Mouse (Mus musculus) embryonic fibroblast, embryonic 13.5 days (primary cell): ENCODE data around the gene Tceanc2. TPM values are rescaled to one million over a fixed set of nuclear protein-coding genes. Genes with fewer than 3 reads are reported as not detected.

Source experiments
- H3K27ac ChIP-seq: 2 replicates; pipeline ENCODE4 v1.5.1; 2012; ENCODE audit warnings: low read length, control low read depth, inconsistent platforms; ENCODE audit not compliant: insufficient read depth
- H3K4me1 ChIP-seq: 2 replicates; pipeline ENCODE4 v1.6.1; 2011; ENCODE audit warnings: low read length; ENCODE audit not compliant: control insufficient read depth, insufficient read depth
- H3K4me3 ChIP-seq: 2 replicates; pipeline ENCODE4 v1.5.1; 2011; ENCODE audit warnings: mild to moderate bottlenecking, control low read depth, low read length; ENCODE audit not compliant: insufficient read depth
- CTCF ChIP-seq: IDR thresholded peaks from 2 replicates; pipeline ENCODE4 v1.5.1; 2011; ENCODE audit warnings: mild to moderate bottlenecking, control low read depth, low read length, moderate library complexity, borderline replicate concordance; ENCODE audit not compliant: insufficient read depth
- POLR2A ChIP-seq: IDR thresholded peaks from 2 replicates; pipeline ENCODE4 v1.6.1; 2011; ENCODE audit warnings: low read depth, mild to moderate bottlenecking, control low read depth, low read length, moderate library complexity
- polyA plus RNA-seq: library from polyadenylated mRNA; stranded (reverse); fragments of >200 nt; gene quantifications from 2 replicates; pipeline ENCODE4 v1.2.4, GENCODE M21; 2011; ENCODE audit warnings: low read depth; ENCODE audit not compliant: missing spikeins, insufficient read length

The Tceanc2 gene
- polyA plus RNA-seq, 1 experiment, result 23.0 TPM

DNA sequence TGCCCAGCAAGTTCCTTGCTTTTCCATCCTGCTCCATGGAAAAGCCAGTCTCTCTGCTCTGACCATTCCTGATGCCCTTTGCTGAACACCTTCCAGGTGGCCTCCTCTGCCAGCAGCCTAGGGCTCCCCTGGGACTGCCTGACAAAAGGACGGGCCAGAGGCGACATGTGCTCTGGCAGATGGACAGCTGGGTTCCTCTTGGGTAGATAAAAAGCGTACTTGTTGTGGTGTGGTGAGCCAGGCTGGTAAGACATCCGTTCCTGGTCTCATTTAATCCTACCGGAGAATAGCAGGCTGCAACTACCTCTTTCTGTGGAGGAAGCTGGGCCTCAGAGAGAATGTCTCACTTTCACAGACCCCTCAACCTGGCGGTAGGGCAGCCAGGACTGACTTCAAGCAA, 82.9 kb downstream of the Tceanc2 start:
- no peaks in the 10 kb centered on the region for H3K4me1 ChIP-seq
- TF ChIP-seq POLR2A (no peak), CTCF (no peak)
- H3K4me3 ChIP-seq, result no peak overlapping the region
- no peak overlapping the region for H3K27ac ChIP-seq

DNA sequence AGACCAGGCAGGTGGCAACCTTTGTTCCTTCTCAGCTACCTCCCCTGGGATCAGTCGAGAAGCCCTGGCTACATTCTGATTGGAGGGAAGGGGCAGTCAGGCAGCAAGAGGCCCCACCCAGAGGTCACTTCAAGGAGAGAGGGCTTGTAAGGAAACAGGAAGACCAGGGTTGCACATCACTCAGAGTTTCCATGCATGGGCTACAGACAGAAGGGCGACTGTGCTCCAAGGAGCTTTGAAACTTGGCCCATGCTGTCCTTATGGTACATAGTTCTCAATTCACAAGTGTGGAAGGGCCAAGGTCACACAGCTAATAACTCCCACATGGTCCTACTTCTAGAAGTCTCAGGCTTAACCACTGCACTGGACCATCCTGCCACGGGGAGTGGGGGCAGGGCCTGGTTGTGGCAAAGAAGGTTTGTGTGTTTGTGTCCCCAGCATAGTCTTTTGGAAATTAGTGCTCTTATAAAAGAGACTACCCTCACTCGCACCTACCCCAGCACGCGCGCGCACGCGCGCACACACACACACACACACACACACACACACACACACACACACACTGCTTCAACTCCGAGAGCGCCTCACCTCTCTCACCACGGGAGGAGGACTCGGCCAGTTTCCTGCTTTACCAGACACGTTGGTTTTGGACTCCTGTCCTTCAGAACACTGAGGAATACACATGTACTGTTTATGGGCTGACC, 84.3 kb downstream of the Tceanc2 start:
- Histone ChIP-seq H3K27ac (no peak overlapping the region), H3K4me3 (no peak overlapping the region), H3K4me1 (no peaks in the 10 kb centered on the region)
- no peak for TF ChIP-seq POLR2A
- no peak for TF ChIP-seq CTCF

GRCm38 (mm10) chr4:107091696-107092095, 87.2 kb downstream of the Tceanc2 start:
- Histone ChIP-seq H3K4me1 (no peaks in the 10 kb centered on the region), H3K4me3 (no peak overlapping the region), H3K27ac (no peak overlapping the region)
- TF ChIP-seq CTCF, result no peak

- H3K27ac ChIP-seq, result no peak overlapping the region
- H3K4me3 ChIP-seq, result no peak overlapping the region
These were observed 94.1 kb downstream of the Tceanc2 start for GRCm38 (mm10) chr4:107084858-107085257.

DNA sequence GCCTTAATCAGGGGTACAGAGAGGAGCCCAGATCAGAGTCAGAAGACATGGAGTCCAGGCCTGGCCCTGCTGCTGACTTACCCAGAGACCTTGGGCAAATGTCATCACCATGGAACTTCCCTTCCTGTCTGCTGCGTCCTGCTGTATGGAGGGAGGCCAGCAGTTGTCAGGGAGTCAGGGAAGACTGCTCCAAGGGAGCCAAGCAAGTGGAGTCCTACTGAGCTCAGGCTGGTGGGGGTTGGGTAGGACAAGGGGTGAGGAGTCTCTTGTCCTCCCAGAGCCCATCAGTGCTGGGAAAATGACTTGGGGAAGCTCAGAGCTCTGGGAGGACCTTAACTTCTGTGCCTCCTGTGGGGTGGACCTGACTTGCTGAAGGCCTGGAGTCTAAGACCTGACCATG, 94.6 kb downstream of the Tceanc2 start:
- Histone ChIP-seq H3K4me3 (no peak overlapping the region), H3K4me1 (no peaks in the 10 kb centered on the region), H3K27ac (no peak overlapping the region)
- no peak for TF ChIP-seq CTCF
- TF ChIP-seq POLR2A, result no peak

More at GRCm38 (mm10) chr4:107084858-107085257, 94.1 kb downstream of the Tceanc2 start:
- TF ChIP-seq POLR2A, result no peak
- TF ChIP-seq CTCF, result no peak
- H3K4me1 ChIP-seq, result no peaks in the 10 kb centered on the region

Other genes starting within 250 kb of the Tceanc2 start
- 48.4 and 50.6 TPM in 2 replicates for gene Mrpl37, start 112.2 kb downstream of the Tceanc2 start, polyA plus RNA-seq
- gene Cyb5rl, start 112.1 kb downstream of the Tceanc2 start, polyA plus RNA-seq, result 5.5 and 6.3 TPM in 2 replicates
- gene Cdcp2, start 82.2 kb downstream of the Tceanc2 start, polyA plus RNA-seq, result not detected in 2 replicates
- gene Tmem59, start 717 bp downstream of the Tceanc2 start, polyA plus RNA-seq, result 388 and 440 TPM in 2 replicates
- gene Ldlrad1, start 30.1 kb upstream of the Tceanc2 start, polyA plus RNA-seq, result not detected in 2 replicates
- gene Lrrc42, start 74.4 kb upstream of the Tceanc2 start, polyA plus RNA-seq, result 88.1 and 129 TPM in 2 replicates
- gene Hspb11, start 74.5 kb upstream of the Tceanc2 start, polyA plus RNA-seq, result 62.5 and 65.2 TPM in 2 replicates
- not detected in 2 replicates for gene Dio1, start 128.1 kb upstream of the Tceanc2 start, polyA plus RNA-seq
- gene Yipf1, start 135.2 kb upstream of the Tceanc2 start, polyA plus RNA-seq, result 58.4 and 63.7 TPM in 2 replicates
- gene Ndc1, start 188.7 kb upstream of the Tceanc2 start, polyA plus RNA-seq, result 40.6 and 53.2 TPM in 2 replicates